In the genomic region with DNA sequence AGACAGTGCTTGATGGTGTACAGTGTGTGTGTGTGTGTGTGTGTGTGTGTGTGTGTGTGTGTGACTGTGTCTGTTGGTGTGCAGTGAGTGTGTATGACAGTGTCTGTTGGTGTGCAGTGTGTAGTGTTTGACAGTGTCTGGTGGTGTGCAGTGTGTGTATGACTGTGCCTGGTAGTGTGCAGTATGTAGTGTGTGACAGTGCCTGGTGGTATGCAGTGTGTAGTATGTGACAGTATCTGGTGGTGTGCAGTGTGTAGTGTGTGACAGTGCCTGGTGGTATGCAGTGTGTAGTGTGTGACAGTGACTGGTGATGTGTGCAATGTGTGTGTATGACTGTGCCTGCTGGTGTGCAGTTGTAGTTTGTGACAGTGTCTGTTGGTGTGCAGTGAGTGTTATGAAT, we compare ENCODE assay signal across 26 mouse cellular contexts. TPM values are rescaled to one million over a fixed set of nuclear protein-coding genes. Genes with fewer than 3 reads are reported as not detected.
A peak's percentile ranks its signal among the peaks of the same experiment; 100 is the strongest.
DNase-seq lines count a peak whose midpoint lies in the region; ATAC-seq lines count a peak whose summit lies in the region.
"Had no signal": no experiment of that assay in that cellular context is flagged by ENCODE, and none has a peak within 500 bp of the region (broad histone marks: within the 10 kb centered on the region; RNA-seq: fewer than 3 reads in every experiment).

No protein-coding gene starts in this region.

- no peaks in the 10 kb centered on the region for H3K9me3 ChIP-seq in forebrain, embryonic 10.5 days
- H3K9me3 ChIP-seq in forebrain, embryonic 14.5 days (replicated peaks; ENCODE audit: control insufficient read depth, low read length): 0 out of 2 replicates have a peak, but pooled peaks cover 3% of the 10 kb centered on the region
- no peaks in the 10 kb centered on the region for H3K9me3 ChIP-seq in limb, embryonic 11.5 days (ENCODE audit: control insufficient read depth, low read length)
- H3K9me3 ChIP-seq in limb, embryonic 10.5 days (replicated peaks): no peaks in the 10 kb centered on the region; the same call in 1 of the 2 replicates
- H3K9me3 ChIP-seq in neural tube, embryonic 13.5 days: no peaks in the 10 kb centered on the region
- H3K9me3 ChIP-seq: embryonic facial prominence, embryonic 12.5 days; limb, embryonic 15.5 days had no signal

- no peaks in the 10 kb centered on the region for H3K36me3 ChIP-seq in forebrain, embryonic 10.5 days (replicated peaks)
- H3K36me3 ChIP-seq in forebrain, embryonic 14.5 days (ENCODE audit: control insufficient read depth, insufficient read depth, low read length): no peaks in the 10 kb centered on the region
- H3K36me3 ChIP-seq in limb, embryonic 11.5 days (ENCODE audit: control insufficient read depth, insufficient read depth, low read length): no peaks in the 10 kb centered on the region
- no peaks in the 10 kb centered on the region for H3K36me3 ChIP-seq in limb, embryonic 10.5 days
- no peaks in the 10 kb centered on the region for H3K36me3 ChIP-seq in neural tube, embryonic 13.5 days
- H3K36me3 ChIP-seq: embryonic facial prominence, embryonic 12.5 days; limb, embryonic 15.5 days had no signal

- H3K4me1 ChIP-seq in forebrain, embryonic 10.5 days: peaks cover 13% of the 10 kb centered on the region
- no peaks in the 10 kb centered on the region for H3K4me1 ChIP-seq in forebrain, embryonic 14.5 days (ENCODE audit: control insufficient read depth, insufficient read depth, low read length)
- no peaks in the 10 kb centered on the region for H3K4me1 ChIP-seq in limb, embryonic 11.5 days (ENCODE audit: control insufficient read depth, insufficient read depth, low read length)
- peaks cover 5% of the 10 kb centered on the region for H3K4me1 ChIP-seq in limb, embryonic 10.5 days
- peaks cover 6% of the 10 kb centered on the region; the same call in 1 of the 2 replicates for H3K4me1 ChIP-seq in neural tube, embryonic 13.5 days (replicated peaks)
- H3K4me1 ChIP-seq: embryonic facial prominence, embryonic 12.5 days; limb, embryonic 15.5 days had no signal

- ATAC-seq in forebrain, embryonic 14.5 days: no peak
- ATAC-seq in limb, embryonic 11.5 days (ENCODE audit: insufficient number of reproducible peaks, low FRiP score, low TSS enrichment, low read depth): peak; percentile 21; the same call in 1 of the 2 replicates
- ATAC-seq in neural tube, embryonic 13.5 days (ENCODE audit: low read depth): peak; percentile 12; the same call in 1 of the 2 replicates
- ATAC-seq: CD4-positive, CD25-positive, alpha-beta regulatory T cell, adult 4 months; forebrain, embryonic 16.5 days; inflammation-experienced regulatory T-cells, adult 6 months; Patski had no signal

- no peak overlapping the region for H3K4me2 ChIP-seq in forebrain, embryonic 14.5 days (ENCODE audit: low read length)
- no peak overlapping the region for H3K4me2 ChIP-seq in limb, embryonic 11.5 days (ENCODE audit: low read depth, severe bottlenecking)
- H3K4me2 ChIP-seq in neural tube, embryonic 13.5 days: no peak overlapping the region
- H3K4me2 ChIP-seq: embryonic facial prominence, embryonic 12.5 days; limb, embryonic 15.5 days; lung, embryonic 14.5 days had no signal

- 0 out of 2 replicates have a peak overlapping the region, but pooled peaks have one; percentile 26 for H3K27ac ChIP-seq in forebrain, embryonic 10.5 days
- no peak overlapping the region for H3K27ac ChIP-seq in forebrain, embryonic 14.5 days (ENCODE audit: low read depth, low read length)
- no peak overlapping the region for H3K27ac ChIP-seq in limb, embryonic 11.5 days (replicated peaks; ENCODE audit: low read depth, low read length)
- no peak overlapping the region for H3K27ac ChIP-seq in limb, embryonic 10.5 days
- H3K27ac ChIP-seq in neural tube, embryonic 13.5 days (replicated peaks): no peak overlapping the region
- H3K27ac ChIP-seq: embryonic facial prominence, embryonic 12.5 days; limb, embryonic 15.5 days; liver, embryonic 14.5 days had no signal

- H3K4me3 ChIP-seq in forebrain, embryonic 10.5 days: no peak overlapping the region
- no peak overlapping the region for H3K4me3 ChIP-seq in forebrain, embryonic 14.5 days (ENCODE audit: low read depth, low read length)
- H3K4me3 ChIP-seq in limb, embryonic 11.5 days (ENCODE audit: low read depth, low read length): no peak overlapping the region
- no peak overlapping the region for H3K4me3 ChIP-seq in limb, embryonic 10.5 days
- H3K4me3 ChIP-seq in neural tube, embryonic 13.5 days: no peak overlapping the region
- H3K4me3 ChIP-seq: embryonic facial prominence, embryonic 12.5 days; limb, embryonic 15.5 days had no signal

- DNase-seq in forebrain, embryonic 10.5 days (ENCODE audit: extremely low spot score, low spot score): no peak
- no peak for DNase-seq in forebrain, embryonic 14.5 days (ENCODE audit: low spot score)
- no peak for DNase-seq in limb, embryonic 11.5 days (ENCODE audit: low spot score)
- no peak for DNase-seq in limb, embryonic 10.5 days (ENCODE audit: low spot score)
- DNase-seq in neural tube, embryonic 10.5 days (ENCODE audit: extremely low spot score, low spot score): no peak
- DNase-seq in ovary, adult 18-20 months (ENCODE audit: low spot score): no peak
- DNase-seq: adrenal gland, adult 2 months; cerebellum, adult 11-12 months; cerebellum, postnatal 10 days; gastrocnemius, postnatal 14 days; heart, adult 18-20 months; kidney, adult 18-20 months; layer of hippocampus, adult 9-11 months; lung, embryonic 14.5 days; thymus, adult 18-20 months; thymus, postnatal 36 days had no signal

- H3K27me3 ChIP-seq in forebrain, embryonic 10.5 days (ENCODE audit: poor library complexity, severe bottlenecking): no peaks in the 10 kb centered on the region
- no peaks in the 10 kb centered on the region for H3K27me3 ChIP-seq in forebrain, embryonic 14.5 days (replicated peaks; ENCODE audit: control insufficient read depth, insufficient read depth, low read length)
- no peaks in the 10 kb centered on the region for H3K27me3 ChIP-seq in limb, embryonic 11.5 days (ENCODE audit: control insufficient read depth, insufficient read depth, low read length)
- H3K27me3 ChIP-seq in limb, embryonic 10.5 days (ENCODE audit: low read depth, poor library complexity, severe bottlenecking): no peaks in the 10 kb centered on the region
- no peaks in the 10 kb centered on the region for H3K27me3 ChIP-seq in neural tube, embryonic 13.5 days
- H3K27me3 ChIP-seq: embryonic facial prominence, embryonic 12.5 days; limb, embryonic 15.5 days had no signal

- no peak overlapping the region for H3K9ac ChIP-seq in forebrain, embryonic 14.5 days (ENCODE audit: low read length)
- H3K9ac ChIP-seq in limb, embryonic 11.5 days (ENCODE audit: low read length): no peak overlapping the region
- no peak overlapping the region for H3K9ac ChIP-seq in neural tube, embryonic 13.5 days
- H3K9ac ChIP-seq: embryonic facial prominence, embryonic 12.5 days; limb, embryonic 15.5 days; liver, embryonic 14.5 days; lung, embryonic 14.5 days had no signal

RNA-seq across cellular contexts. Expression of a gene that starts 14.5 kb away (rescaled TPM):
- 0.26 and 0.29 TPM in 2 replicates for polyA plus RNA-seq in forebrain, embryonic 10.5 days (2016; fragmentation: Nextera tagmentation; extraction: Ambion mirVana)
- not detected in 2 replicates for polyA plus RNA-seq in forebrain, embryonic 14.5 days (2014; fragmentation: Nextera tagmentation; extraction: Ambion mirVana)
- 0.24 TPM in 1 of 2 replicates, not detected in the other for polyA plus RNA-seq in limb, embryonic 11.5 days (2014; fragmentation: Nextera tagmentation; extraction: Ambion mirVana)
- 0.15 and 0.28 TPM in 2 replicates for polyA plus RNA-seq in limb, embryonic 10.5 days (2016; fragmentation: Nextera tagmentation; extraction: Ambion mirVana)
- not detected in 2 replicates for polyA plus RNA-seq in neural tube, embryonic 13.5 days (2015; fragmentation: Nextera tagmentation; extraction: Ambion mirVana)
- polyA plus RNA-seq: adrenal gland, adult 2 months; cortical plate, adult 2 months; embryonic facial prominence, embryonic 12.5 days; forebrain, embryonic 16.5 days; heart, embryonic 14.5 days; Patski had no signal

RNA-seq across cellular contexts. Expression of a gene that starts 29.4 kb away (rescaled TPM):
- not detected in 2 replicates for polyA plus RNA-seq in forebrain, embryonic 10.5 days (2016; fragmentation: Nextera tagmentation; extraction: Ambion mirVana)
- not detected in 2 replicates for polyA plus RNA-seq in forebrain, embryonic 14.5 days (2014; fragmentation: Nextera tagmentation; extraction: Ambion mirVana)
- polyA plus RNA-seq in limb, embryonic 11.5 days (2014; fragmentation: Nextera tagmentation; extraction: Ambion mirVana): not detected in 2 replicates
- 0.30 TPM in 1 of 2 replicates, not detected in the other for polyA plus RNA-seq in limb, embryonic 10.5 days (2016; fragmentation: Nextera tagmentation; extraction: Ambion mirVana)
- polyA plus RNA-seq in neural tube, embryonic 13.5 days (2015; fragmentation: Nextera tagmentation; extraction: Ambion mirVana): not detected in 2 replicates
- polyA plus RNA-seq: cortical plate, adult 2 months; embryonic facial prominence, embryonic 12.5 days; forebrain, embryonic 16.5 days; heart, embryonic 14.5 days; limb, embryonic 15.5 days; lung, embryonic 14.5 days; Patski had no signal

RNA-seq across cellular contexts. Expression of a gene that starts 55.3 kb away (rescaled TPM):
- polyA plus RNA-seq in forebrain, embryonic 10.5 days (2016; fragmentation: Nextera tagmentation; extraction: Ambion mirVana): 62.7 and 64.7 TPM in 2 replicates
- polyA plus RNA-seq in forebrain, embryonic 14.5 days (2014; fragmentation: Nextera tagmentation; extraction: Ambion mirVana): 96.1 and 123 TPM in 2 replicates
- 41.7 and 42.0 TPM in 2 replicates for polyA plus RNA-seq in limb, embryonic 11.5 days (2014; fragmentation: Nextera tagmentation; extraction: Ambion mirVana)
- 61.6 and 68.2 TPM in 2 replicates for polyA plus RNA-seq in limb, embryonic 10.5 days (2016; fragmentation: Nextera tagmentation; extraction: Ambion mirVana)
- 125 and 134 TPM in 2 replicates for polyA plus RNA-seq in neural tube, embryonic 13.5 days (2015; fragmentation: Nextera tagmentation; extraction: Ambion mirVana)
